Mouse (Mus musculus) pancreas, adult 10 weeks (tissue): ENCODE measurements around the gene Dennd5b. TPM values are rescaled to one million over a fixed set of nuclear protein-coding genes. Genes with fewer than 3 reads are reported as not detected.

Source experiments
- polyA plus RNA-seq: library from polyadenylated mRNA; stranded (reverse); fragments of 350-450 nt; fragmentation: Illumina TruSeq; extraction: RNeasy Lipid Tissue Mini Kit (QIAGEN cat#74804); gene quantifications from one replicate; pipeline ENCODE4 v1.2.3, GENCODE M21; 2015; ENCODE audit warnings: low read depth, low replicate concordance; ENCODE audit not compliant: insufficient read depth

Dennd5b gene
- 1.5 TPM for polyA plus RNA-seq

DNA sequence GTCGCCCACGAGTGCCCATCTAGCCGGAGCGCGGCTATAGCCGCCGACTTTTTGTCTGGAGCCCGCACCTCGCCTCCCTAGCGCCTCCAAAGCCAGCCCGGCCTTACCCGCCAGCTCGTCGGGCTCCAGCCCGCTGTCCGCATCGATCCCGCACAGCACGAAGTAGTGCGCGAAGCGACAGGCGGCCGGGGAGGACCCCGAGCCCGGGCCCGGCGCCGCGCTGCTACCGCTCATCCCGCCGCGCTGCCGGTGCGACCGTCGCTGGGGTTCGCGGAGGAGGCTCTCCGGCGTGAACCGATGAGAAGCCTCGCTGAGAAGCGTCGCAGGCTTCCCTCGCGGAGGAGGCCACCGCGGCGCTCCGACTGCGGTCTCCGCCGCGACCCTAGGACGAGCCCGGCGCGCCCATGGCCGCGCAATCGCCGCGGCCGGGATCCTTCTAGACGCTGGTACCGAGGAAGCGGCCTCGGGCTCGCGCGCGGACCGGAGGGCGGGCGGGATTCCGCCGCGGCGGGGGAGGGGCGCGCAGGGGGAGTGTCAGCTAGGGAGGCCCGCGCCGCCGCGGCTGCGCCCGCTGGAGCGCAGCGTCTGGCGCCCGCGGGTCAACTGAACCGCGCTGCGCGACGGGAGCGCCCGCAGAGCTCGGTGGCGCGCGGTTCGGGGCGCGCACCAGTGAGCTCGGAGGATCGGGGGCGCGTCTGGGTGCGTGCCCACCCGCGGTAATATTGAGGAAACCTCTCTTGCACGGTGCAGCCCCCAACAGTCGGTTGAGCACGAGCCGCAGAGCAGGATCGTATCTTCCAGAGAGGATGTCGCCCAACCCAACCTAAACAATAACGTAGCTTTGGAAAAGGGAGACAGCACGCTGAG, at the start of gene Dennd5b:
TSS of gene Dennd5b (minus strand) at position 605 of the 867 bp plus-strand sequence.

DNA sequence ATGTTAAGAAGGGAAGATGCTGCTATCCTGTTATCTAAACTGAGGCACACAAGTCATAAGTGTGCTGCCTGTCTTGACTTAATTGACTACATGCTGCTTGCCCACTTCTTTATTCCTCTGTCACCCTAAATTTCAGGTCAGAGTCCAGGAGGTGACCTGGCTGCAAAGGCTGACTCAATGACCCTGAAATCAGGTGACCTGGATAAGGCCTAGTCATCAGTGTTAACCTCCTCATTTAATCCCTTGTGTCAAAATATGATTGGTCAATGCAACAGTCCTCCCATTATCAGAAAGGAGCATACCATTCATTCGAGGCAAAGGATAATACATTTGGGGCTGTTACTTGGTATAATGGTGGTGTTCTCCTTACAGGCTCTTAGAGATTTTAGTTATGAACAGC, 38.0 kb upstream of the Dennd5b start, which contains the start of gene Etfbkmt:
TSS of gene Etfbkmt (plus strand) at position 379 of the 400 bp plus-strand sequence.

DNA sequence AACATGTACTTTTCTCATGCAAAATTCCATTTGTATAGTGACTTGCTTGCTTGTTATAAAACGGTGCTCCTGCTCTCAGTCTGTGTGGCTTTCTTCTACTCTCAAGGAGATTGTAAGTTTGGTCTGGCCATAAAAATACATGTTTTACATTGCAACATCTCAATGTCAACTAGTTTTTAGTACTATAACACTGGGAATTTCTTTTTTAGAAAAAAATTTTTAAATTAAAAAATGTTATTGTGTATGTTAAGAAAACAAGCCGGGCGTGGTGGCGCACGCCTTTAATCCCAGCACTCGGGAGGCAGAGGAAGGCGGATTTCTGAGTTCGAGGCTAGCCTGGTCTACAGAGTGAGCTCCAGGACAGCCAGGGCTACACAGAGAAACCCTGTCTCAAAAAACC, 28.4 kb upstream of the Dennd5b start, which contains the start of gene Gm10203:
TSS of gene Gm10203 (plus strand) at position 301 of the 400 bp plus-strand sequence.

DNA sequence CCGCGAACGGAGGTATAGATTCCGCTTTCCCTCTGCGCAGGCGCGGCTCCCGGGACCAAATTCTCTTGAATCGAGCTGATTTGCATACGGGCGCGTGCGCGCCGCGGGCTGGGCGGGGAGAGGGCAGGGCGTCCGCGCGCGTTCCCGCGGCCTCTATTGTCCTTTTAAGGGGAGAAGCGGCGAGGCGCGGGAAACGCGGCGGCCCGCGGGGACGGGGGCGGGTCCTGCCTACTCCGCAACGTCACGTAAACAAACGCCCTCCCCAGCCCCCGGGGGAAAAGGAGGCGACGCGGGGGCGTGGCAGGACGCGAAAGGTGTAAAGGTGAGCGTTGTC, 155.1 kb downstream of the Dennd5b start, which contains the start of gene Sinhcaf:
TSS of gene Sinhcaf (minus strand) at position 59 of the 334 bp plus-strand sequence.

Other genes starting within 250 kb of the Dennd5b start
- gene Caprin2, start 205.4 kb downstream of the Dennd5b start, polyA plus RNA-seq: 3.7 TPM
- gene Sinhcaf, start 155.2 kb downstream of the Dennd5b start, polyA plus RNA-seq: 2.2 TPM
- gene Gm10203, start 28.5 kb upstream of the Dennd5b start, polyA plus RNA-seq: not detected
- 5.5 TPM for gene Etfbkmt, start 38.2 kb upstream of the Dennd5b start, polyA plus RNA-seq
- 1.5 TPM for gene Amn1, start 87.0 kb upstream of the Dennd5b start, polyA plus RNA-seq
- 3.9 TPM for gene Resf1, start 207.7 kb upstream of the Dennd5b start, polyA plus RNA-seq